Mouse (Mus musculus): ENCODE measurements around the gene Cdhr2. TPM values are rescaled to one million over a fixed set of nuclear protein-coding genes. Genes with fewer than 3 reads are reported as not detected.

Gene Cdhr2
- polyA plus RNA-seq (2017; shearing (Covaris generic)), result not detected

GRCm38 (mm10) chr13:54701243-54701642 is at the start of gene Cdhr2:
Gene Cdhr2, plus strand, starts transcription at chr13:54701461.

DNA sequence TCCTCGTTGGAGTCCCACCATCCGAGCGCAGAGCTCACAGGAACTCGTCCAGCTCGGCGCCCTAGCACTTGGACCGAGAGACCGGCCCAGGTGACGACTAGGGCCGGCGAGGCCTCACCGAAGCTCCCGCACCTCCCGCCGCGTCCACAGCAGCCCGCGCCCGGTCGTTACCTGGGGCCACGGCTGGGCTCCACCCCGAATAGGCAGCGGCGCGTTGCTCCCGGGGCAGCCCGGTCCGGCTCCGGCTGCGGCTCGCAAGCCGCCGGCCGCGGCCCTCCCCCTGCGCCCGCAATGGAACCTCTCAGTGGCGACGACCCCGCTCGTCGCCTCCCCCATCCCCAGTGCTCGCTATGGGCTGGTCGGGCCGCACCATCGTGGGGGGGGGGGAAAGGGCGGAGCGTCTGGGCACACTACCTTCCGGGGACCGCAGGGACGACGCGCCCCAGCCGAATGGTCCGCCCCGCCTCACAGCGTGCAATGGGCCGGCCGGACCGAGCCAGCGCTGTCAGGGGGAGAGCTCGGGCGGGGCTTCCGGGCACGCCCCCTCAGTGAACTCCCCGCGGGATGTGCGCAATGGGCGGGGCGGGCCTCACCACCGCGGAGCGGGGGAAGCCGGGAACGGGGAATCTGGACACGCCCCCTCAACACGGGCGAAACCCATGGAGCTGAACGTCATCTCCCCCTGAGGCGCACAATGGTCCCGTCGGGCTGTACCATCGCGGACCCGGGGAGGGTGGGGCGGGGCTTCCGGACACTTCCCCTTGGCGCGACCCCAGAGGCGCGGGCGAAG is 7.5 kb upstream of the Cdhr2 start, which contains the start of gene Rnf44:
Rnf44 (minus strand) TSS at position 350 of the 790 bp plus-strand sequence.

DNA sequence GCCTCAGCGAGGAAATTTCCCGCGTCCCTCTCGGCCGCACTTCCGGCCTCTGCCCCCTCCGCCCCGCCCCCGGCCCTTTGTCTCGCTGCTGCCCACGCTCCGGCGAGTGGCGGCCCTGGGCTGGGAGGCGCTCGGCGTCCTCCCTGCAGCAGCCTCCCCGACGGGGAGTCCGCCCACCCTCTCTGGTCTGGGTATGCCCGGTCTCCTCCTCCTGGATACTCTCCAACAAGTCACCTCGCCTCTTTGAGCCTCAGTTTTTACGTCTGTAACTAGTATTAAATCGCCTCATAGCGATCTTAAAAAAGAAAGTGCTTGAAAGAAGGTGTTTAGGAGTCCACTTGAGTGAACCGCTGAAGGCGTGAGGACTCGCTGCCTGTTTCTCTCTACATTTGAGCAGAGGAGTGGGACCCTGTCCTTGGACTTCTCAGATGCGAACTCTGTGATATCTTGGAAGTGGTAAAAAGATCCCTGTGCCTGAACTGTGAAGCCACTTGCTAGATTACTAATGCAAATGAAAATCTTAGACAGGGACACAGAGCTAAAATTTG is 48.7 kb downstream of the Cdhr2 start, which contains the start of gene Gprin1:
Gprin1 (minus strand) TSS at position 11 of the 548 bp plus-strand sequence.

DNA sequence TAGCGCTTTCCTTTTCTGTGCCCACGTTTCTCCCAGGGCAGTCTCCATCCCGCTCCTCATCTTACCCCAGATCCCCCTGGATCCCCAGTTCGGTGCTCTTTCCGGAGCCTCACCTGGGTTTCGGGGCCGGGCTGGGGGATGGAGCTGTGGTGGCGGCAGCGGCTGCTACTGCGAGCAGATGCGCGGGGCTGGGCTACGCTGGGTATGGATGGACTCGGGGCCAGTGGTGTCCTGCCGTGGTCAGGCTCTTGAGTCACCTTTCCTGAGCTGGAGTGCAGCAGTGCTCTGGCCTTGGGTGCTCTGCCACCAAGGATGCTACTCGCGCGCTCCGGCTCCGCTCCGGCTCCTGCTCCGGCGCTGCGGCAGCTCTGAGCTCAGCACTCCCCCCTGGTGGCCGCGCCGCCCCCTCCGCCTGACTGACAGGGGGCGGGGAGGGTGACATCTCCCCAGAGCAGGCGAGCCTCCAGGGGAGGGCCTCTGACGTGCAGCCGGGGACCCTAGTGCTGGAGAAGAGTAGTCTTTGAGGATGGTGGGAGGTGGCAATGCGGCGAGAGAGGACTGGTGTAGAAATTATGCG is 65.0 kb downstream of the Cdhr2 start, which contains the start of gene Sncb:
Sncb (minus strand) TSS at position 404 of the 577 bp plus-strand sequence.

GRCm38 (mm10) chr13:54783698-54784097 is 82.4 kb downstream of the Cdhr2 start, which contains the start of gene Eif4e1b:
Gene Eif4e1b, plus strand, starts transcription at chr13:54783998.

Other genes with a start within 250 kb of the Cdhr2 start
- gene Thoc3, start 232.6 kb upstream of the Cdhr2 start, polyA plus RNA-seq (2017; shearing (Covaris generic)), result 34.3 TPM
- 12.5 TPM for gene Simc1, start 197.7 kb upstream of the Cdhr2 start, polyA plus RNA-seq (2017; shearing (Covaris generic))
- gene 4833439L19Rik, start 136.0 kb upstream of the Cdhr2 start, polyA plus RNA-seq (2017; shearing (Covaris generic)), result 87.5 TPM
- 12.0 TPM for gene Arl10, start 126.4 kb upstream of the Cdhr2 start, polyA plus RNA-seq (2017; shearing (Covaris generic))
- gene Nop16, start 111.4 kb upstream of the Cdhr2 start, polyA plus RNA-seq (2017; shearing (Covaris generic)), result 53.7 TPM
- 190 TPM for gene Higd2a, start 111.3 kb upstream of the Cdhr2 start, polyA plus RNA-seq (2017; shearing (Covaris generic))
- gene Cltb, start 90.1 kb upstream of the Cdhr2 start, polyA plus RNA-seq (2017; shearing (Covaris generic)), result 35.1 TPM
- 105 TPM for gene Faf2, start 79.7 kb upstream of the Cdhr2 start, polyA plus RNA-seq (2017; shearing (Covaris generic))
- 54.9 TPM for gene Rnf44, start 7.6 kb upstream of the Cdhr2 start, polyA plus RNA-seq (2017; shearing (Covaris generic))
- gene Gprin1, start 48.4 kb downstream of the Cdhr2 start, polyA plus RNA-seq (2017; shearing (Covaris generic)), result not detected
- 0.40 TPM for gene Sncb, start 65.1 kb downstream of the Cdhr2 start, polyA plus RNA-seq (2017; shearing (Covaris generic))
- not detected for gene Eif4e1b, start 82.5 kb downstream of the Cdhr2 start, polyA plus RNA-seq (2017; shearing (Covaris generic))
- gene Tspan17, start 87.9 kb downstream of the Cdhr2 start, polyA plus RNA-seq (2017; shearing (Covaris generic)), result 6.8 TPM
- not detected for gene Unc5a, start 247.9 kb downstream of the Cdhr2 start, polyA plus RNA-seq (2017; shearing (Covaris generic))

All from activated CD4-positive, CD25-positive, alpha-beta regulatory T cell, adult 9 weeks (primary cell).